Mouse (Mus musculus): ENCODE measurements at regions not wholly inside any gene's neighbourhood (a gene's known extent, or its start where the extent isn't known, plus 50 kb on each side); places are given as distances from the start of the nearest gene placed in this dataset.

DNA sequence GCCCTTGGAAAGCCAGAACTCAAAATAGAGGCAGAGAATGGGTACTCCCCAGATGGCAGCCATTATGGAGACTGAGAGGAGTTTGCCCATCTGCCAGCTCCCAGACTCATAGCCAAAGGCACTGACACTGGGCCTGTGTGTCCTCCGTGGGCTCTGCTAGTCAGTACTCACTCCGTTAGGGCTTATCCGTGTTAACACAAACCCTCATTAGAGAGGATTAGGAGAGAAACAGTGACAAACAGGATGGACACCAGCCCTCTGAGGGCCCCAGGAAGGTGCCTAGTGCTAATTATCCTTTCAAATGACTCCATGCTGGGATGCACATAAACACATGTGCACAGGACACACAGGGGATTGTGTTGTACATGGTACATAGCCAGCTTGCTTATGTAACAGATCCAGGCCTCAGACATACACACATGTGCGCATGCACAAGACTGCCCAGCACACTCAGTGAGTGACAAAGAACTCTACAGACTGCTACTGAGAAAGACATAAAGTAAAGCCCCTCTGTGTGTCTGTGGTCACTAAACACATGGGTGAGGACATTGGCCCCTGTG lies 267.6 kb upstream of the Irx1 start:
- TF ChIP-seq ZC3H11A (IDR thresholded peaks at IDR 0.05; ENCODE audit: borderline replicate concordance, low read depth, low read length) (no peak), ZNF384 (IDR thresholded peaks at IDR 0.05; ENCODE audit: low read depth, low read length) (no peak)

Data from ES-E14 (cell line).